Mouse (Mus musculus) naive thymus-derived CD4-positive, alpha-beta T cell, adult 2 months (primary cell): ENCODE results near the gene E130218I03Rik.

Experiments used
- DNase-seq: peaks from one replicate; pipeline ENCODE4 v3.0.0-alpha.2; 2011; ENCODE audit warnings: low read depth

The E130218I03Rik gene

DNA sequence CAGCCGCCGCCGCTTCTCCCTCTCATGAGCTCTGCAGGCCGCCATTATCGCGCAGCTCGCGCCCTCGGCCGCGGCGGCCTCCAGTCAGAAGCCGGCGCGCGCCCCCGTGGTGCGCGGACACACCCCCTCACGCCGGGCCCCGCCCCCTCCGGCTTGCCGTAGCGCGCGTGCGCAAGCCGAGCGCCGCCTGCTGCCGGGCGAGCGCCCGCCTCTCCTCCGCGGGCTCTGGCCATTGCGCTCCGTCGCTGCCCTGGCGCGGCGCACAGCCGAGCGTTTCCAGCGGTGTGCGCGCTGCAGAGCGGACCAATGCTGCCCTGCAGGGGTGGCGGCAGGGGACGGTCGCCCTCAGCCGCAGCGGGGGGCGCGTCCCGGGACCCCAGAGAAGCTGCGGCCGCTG, 43.7 kb downstream of the E130218I03Rik start:
- DNase-seq, result peak; percentile 97

DNA sequence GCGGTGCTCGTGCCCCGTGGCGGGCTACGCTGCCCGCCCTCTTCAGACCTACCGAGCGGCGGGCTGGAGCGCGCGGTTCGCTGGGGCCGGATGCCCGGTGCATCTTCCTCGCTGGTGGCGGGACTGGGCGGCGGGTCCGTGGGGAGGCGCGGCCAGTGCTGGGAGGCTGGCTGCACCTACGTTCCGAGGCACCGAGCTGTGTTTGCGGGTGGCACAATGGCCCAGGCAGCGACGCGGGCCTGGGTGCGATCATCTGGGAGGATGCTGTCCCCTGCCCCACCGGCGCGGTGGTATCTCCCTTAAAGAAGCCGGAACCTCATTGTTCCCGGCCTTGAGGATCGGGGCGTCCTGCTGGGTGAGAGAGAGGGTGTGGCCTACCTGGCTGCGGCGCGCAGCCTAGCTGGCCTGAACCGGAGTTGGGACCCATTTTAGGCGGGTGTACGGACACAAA, 44.1 kb downstream of the E130218I03Rik start, which contains the start of gene Pdik1l:
Gene Pdik1l, minus strand, starts transcription at position 321 of the 451 bp plus-strand sequence.
- DNase-seq, result peak; percentile 89

DNA sequence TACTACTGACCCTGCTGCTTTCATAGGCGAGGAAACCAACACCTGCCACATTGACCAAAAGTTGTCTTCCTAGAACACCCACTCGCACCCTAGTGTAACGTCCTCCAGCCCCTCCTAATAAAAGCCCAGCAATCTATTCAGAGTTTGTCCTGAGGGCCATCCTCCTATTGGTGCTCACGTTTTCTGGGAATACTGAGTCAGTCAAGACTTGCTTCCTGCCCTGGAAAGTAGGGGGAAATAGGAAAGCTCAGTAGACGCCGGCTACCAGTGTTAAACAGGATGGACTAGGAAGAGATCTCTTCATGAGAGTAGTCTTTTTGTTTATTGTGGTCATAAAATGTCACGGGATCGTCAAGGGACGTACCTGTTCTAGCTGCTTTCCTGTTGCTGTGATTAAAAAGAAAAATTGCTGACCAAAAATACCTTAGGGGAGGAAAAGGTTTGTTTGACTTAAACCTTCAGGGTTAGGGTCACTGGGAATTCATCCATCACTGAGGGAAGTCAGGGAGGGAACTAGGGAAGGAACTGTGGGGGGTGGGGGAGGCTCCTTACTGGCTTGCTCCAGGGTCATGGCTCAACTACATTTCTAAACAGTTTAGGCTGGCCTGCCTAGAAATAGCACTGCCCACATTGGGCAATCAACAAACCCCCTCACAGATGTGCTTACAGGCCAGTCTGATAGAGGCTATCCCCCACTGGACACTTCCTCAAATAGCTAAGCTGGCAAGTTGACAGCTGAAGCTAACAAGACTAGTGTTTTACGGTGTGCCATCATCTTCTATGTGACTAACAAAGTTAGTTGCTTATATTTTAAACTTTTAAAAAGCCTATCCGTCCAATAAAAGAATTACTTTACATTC, 45.2 kb downstream of the E130218I03Rik start:
- DNase-seq, result no peak

DNA sequence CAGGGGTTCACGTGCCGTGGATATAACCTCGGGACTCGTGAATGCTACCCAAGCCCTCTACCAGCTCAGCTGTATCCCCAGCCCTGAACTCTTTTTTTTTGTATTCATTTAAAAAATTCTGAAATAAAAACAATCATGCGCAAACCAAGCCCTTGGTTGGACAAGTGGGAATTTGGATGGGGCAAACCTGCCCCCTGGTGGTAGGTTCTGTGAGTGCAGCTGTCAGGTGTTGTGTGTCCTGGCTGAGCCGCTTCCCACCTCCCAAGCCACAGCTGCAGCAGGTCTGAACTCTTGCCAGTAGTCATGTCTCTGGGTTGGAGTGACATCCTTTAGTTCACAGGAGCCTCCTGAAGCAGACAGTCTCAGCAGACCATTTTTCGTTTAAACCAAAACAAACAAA, 48.6 kb downstream of the E130218I03Rik start:
- DNase-seq, result peak; percentile 92

DNA sequence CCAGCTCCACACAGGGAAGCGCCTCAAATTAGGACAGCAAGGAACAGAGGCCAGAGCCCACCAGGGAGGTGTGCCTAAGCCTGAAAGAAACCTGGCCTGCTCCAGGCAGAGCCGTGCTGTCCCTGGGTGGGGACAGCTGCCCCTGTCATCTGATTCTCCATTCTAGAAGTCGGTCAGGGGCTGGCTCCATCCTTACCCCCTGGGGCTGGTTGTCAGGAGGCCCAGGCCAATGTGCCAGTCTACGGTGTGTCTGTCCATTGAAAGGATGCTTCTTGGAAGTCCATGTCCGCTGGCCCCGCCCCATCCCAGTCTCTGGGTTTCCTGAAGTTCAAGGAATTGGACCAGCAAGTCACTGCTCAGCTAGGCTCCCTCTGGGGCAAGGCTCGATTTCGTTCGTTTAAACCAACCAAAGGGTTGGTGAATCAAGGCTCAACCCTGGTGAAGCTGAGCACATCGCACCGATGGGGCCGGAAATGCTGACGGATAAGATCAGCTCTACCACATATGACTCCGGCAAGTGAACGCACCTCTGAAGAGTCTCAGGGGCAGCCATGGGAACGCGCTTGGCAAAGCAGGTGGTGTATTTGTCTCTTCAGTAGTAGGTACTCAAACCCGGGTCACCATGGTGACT, 49.7 kb downstream of the E130218I03Rik start:
- peak; percentile 32 for DNase-seq

DNA sequence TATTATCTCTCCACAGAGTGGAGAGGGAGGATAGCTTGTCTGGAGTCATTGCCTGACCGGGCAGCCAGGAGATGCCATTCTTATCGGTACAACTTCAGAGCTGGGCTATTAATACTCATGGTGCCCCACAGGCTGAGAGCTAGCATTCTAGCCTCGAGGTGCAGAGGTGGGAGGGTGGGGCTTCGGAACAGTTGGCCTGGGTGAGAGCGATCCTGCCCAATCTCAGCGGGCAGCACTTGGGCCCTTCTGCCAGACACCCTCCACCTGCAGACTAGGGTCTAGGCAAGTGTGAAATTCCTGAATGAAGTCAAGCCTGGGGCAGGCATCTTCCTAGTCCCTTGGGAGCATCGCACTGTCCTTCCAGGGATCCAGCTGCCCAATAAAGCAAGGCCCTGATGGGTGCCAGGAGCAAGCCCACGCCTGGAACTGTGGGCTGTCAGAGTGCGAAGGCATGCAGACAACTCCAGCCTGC, 50.3 kb downstream of the E130218I03Rik start:
- DNase-seq, result no peak
